Mouse (Mus musculus) brain, embryonic 18.5 days (tissue): ENCODE results near the gene Psmb3.

Experiments
- DNase-seq: peaks from one replicate; pipeline ENCODE4 v3.0.0-alpha.2; 2012; ENCODE audit warnings: low read depth, low spot score

The Psmb3 gene

DNA sequence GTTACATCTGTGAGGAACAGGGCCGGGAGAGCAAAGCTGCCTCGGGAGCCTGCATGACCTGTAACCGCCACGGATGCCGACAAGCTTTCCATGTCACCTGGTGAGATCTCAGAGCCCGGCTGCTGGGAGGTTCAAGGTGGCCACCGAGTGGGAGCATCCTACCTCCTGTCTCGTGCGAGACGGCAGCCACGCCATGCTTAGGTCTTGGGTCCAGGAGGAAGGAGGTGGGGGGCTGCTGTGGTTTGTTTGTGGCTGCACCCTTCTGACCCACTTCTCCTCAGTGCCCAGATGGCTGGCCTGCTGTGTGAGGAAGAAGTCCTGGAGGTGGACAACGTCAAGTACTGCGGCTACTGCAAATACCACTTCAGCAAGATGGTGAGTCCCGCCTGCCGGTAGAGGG is 36.4 kb upstream of the Psmb3 start:
- DNase-seq: no peak

GRCm38 (mm10) chr11:97668160-97668559 is 35.0 kb upstream of the Psmb3 start:
- no peak for DNase-seq

DNA sequence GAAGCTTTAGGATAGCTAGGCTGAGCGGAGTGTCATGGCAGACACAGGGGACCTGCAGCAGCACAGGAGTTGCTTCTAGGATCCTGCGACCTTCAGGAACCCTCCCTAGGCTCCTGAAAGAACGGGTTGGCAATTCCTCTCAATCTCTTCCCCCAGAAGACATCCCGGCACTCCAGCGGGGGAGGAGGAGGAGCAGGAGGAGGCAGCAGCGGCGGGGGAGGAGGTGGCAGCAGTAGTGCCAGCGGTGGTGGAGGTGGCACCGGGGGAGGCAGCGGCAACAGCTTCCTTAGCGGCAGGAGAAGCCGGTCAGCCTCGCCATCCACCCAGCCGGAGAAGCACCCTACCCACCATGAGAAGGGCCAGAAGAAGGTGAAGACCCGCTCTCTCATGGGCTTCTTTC is 33.9 kb upstream of the Psmb3 start:
- DNase-seq: no peak

GRCm38 (mm10) chr11:97669829-97670228 is 33.4 kb upstream of the Psmb3 start:
- DNase-seq: no peak

GRCm38 (mm10) chr11:97670234-97671176 is 32.7 kb upstream of the Psmb3 start:
- DNase-seq: no peak

- no peak for DNase-seq
Observed at GRCm38 (mm10) chr11:97671177-97671527, 32.0 kb upstream of the Psmb3 start.

DNA sequence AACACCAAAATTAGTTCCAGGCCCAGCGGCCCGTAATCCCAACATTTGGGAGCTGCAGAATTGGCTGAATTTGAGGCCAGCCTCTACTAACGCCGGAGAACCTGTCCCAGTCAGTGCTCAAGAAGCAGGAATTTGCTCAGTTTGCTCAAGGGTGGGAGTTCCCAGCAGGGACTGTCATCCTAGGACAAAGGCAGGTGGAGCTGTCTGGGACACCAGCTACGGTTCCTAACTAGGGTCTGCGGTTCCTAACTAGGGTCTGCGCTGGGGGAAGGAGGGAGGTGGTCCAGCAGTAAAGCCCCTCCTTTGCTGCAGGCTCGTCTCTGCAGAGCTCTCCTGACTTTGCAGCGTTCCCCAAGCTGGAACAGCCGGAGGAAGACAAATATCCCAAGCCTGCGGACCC is 30.1 kb upstream of the Psmb3 start:
- DNase-seq: no peak

DNA sequence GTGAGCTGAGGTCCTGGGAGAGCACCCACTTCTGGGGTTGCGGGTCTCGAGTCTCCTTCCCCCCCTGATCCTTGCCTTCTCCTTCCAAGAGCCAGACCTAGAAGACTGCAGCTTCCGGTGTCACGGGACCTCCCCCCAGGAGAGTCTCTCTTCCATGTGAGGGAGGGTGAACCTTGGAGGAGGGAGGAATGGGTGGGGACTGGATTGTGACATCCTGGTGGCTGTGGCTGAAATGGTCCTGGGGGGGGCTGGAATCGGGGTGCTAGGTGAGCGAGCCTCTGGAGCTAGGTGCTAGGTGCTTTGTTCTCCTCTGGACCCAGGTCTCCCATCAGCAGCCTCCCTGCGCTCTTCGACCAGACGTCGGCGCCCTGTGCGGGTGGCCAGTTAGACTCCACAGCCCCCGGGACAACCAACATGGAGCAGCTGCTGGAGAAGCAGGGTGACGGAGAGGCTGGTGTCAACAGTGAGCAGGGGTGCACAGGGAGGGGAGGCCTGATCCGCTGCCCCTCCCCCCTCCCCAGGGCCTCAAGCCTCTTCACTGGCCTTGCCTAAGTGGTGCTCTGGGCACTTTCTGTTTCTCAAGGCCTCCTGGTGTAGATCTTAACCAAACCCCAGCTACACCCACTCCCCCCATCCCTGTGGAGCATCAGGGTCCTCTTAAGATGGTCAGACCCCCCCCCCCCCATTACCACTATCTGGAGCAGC is 27.0 kb upstream of the Psmb3 start:
- DNase-seq: no peak

DNA sequence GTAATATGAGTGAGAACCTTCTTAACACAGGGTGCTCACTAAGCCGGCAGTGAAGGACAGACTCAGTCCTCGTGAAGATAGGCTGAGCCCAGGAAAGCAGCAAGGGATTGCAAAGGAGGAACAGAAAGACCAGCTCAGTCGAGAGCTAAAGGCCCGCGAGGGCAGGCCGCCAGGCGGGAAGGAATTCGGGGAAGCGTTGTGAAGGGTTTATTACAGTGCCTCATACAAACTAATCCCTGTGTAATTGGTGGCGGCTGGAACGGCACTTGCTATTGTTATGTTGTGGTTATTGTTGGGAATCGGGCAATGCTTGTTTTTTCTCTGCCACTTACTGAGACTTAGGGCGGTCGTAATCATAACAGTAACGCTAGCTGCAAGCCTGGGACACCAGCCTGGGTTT is 25.8 kb upstream of the Psmb3 start:
- no peak for DNase-seq

- DNase-seq: no peak
Observed at GRCm38 (mm10) chr11:97677842-97678241, 25.4 kb upstream of the Psmb3 start.

DNA sequence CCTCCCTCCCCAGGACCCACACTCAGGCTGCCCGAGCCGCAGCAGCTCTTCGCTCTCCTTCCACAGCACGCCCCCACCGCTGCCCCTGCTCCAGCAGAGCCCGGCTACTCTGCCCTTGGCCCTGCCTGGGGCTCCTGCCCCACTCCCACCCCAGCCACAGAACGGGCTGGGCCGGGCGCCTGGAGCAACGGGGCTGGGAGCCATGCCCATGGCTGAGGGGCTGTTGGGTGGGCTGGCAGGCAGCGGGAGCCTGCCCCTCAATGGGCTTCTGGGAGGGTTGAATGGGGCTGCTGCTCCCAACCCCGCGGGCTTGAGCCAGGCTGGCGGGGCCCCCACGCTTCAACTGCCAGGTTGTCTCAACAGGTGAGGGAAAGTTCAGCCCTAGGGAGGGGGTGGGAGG is 24.9 kb upstream of the Psmb3 start:
- no peak for DNase-seq

- DNase-seq: no peak
Observed at GRCm38 (mm10) chr11:97680430-97680829, 22.8 kb upstream of the Psmb3 start.

DNA sequence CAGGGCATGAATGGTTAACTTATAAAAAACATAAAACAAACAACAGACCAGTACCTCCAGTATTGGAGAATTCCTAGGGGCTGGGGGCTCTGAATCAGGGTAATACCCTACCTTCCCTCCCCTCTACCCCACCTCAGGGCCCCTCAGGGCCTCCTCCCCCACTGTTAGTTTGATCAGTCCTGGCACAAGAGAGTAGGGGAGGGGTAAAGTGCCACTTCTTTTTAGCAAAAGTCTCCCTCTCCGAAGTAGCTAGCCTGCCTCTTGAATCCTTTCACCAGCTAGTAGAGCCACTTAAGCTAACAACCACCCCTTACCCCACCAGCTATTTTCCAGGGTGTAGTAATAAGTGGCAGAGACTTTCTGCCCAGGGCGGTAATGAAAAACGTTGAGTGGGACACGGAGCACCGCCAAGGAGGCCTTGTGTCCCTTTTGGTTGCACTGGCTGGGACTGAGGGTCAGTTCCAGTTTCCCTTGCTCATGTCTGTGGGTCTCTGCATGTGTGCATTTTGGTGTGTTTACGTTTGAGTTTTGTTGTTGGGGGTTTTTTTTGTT is 20.6 kb upstream of the Psmb3 start:
- DNase-seq: no peak

GRCm38 (mm10) chr11:97684063-97684680 is 19.0 kb upstream of the Psmb3 start:
- DNase-seq: no peak

- no peak for DNase-seq
Observed at GRCm38 (mm10) chr11:97684766-97685165, 18.4 kb upstream of the Psmb3 start.

- DNase-seq: no peak
Observed at GRCm38 (mm10) chr11:97685613-97686321, 17.4 kb upstream of the Psmb3 start, which contains the start of gene Cisd3. Gene Cisd3, plus strand, starts transcription at chr11:97685826.

GRCm38 (mm10) chr11:97686322-97686908 is 16.8 kb upstream of the Psmb3 start:
- DNase-seq: no peak

GRCm38 (mm10) chr11:97687061-97687460 is 16.1 kb upstream of the Psmb3 start:
- no peak for DNase-seq

- DNase-seq: no peak
Observed at GRCm38 (mm10) chr11:97689861-97690260, 13.3 kb upstream of the Psmb3 start.

- DNase-seq: no peak
Observed at GRCm38 (mm10) chr11:97694435-97694834, 8.8 kb upstream of the Psmb3 start.
